Mouse (Mus musculus) cortical plate, adult 2 months (tissue): ENCODE results near the gene Mertk. TPM values are rescaled to one million over a fixed set of nuclear protein-coding genes. Genes with fewer than 3 reads are reported as not detected.

ENCODE experiments used
- H3K27ac ChIP-seq: fragments of 200-500 bp; 2 replicates; pipeline ENCODE4 v1.5.1; 2012; ENCODE audit warnings: low read length, control low read depth, inconsistent platforms; ENCODE audit not compliant: insufficient read depth
- H3K4me1 ChIP-seq: fragments of 200-500 bp; 2 replicates; pipeline ENCODE4 v1.6.1; 2011; ENCODE audit warnings: low read length; ENCODE audit not compliant: control insufficient read depth, insufficient read depth
- H3K4me3 ChIP-seq: fragments of 200-500 bp; 2 replicates; pipeline ENCODE4 v1.5.1; 2011; ENCODE audit warnings: mild to moderate bottlenecking, low read length, control low read depth; ENCODE audit not compliant: insufficient read depth
- CTCF ChIP-seq: fragments of 200-500 bp; IDR thresholded peaks from 2 replicates; pipeline ENCODE4 v1.5.1; 2011; ENCODE audit warnings: mild to moderate bottlenecking, control low read depth, low read length; ENCODE audit not compliant: insufficient read depth; ENCODE audit errors: extremely low read depth
- POLR2A ChIP-seq: fragments of 200-500 bp; IDR thresholded peaks from 2 replicates; pipeline ENCODE4 v1.6.1; 2011; ENCODE audit warnings: mild to moderate bottlenecking, low read length, control low read depth; ENCODE audit not compliant: insufficient read depth; ENCODE audit errors: extremely low read depth
- polyA plus RNA-seq: library from polyadenylated mRNA; depleted of rRNA; stranded (reverse); fragments of >200 nt; gene quantifications from 2 replicates; pipeline ENCODE4 v1.2.3, GENCODE M21; 2012

Gene Mertk
- polyA plus RNA-seq, 1 experiment = 17.9 TPM

DNA sequence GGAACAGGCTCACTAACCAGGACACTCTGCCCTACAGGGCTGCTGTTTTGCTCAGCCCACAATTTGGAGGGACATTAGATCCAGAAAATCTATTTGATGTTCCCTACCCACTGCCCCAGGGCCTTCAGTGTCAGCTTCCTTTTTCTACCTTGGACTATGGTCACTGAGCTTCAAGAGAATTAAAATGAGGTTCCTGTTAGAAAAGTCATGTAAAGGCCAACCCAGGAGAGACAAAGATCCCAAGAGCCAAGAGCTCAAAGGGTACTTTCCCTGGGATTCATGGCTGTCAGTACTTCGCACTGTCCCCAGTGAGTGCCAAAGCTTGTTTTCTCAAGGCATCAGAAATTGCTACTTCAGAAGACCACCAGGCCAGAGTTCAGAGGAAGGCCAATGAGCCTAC lies 17.2 kb downstream of the Mertk start:
- no peak overlapping the region for H3K4me3 ChIP-seq
- no peaks in the 10 kb centered on the region for H3K4me1 ChIP-seq
- no peak overlapping the region for H3K27ac ChIP-seq
- TF ChIP-seq CTCF (no peak), POLR2A (no peak)

DNA sequence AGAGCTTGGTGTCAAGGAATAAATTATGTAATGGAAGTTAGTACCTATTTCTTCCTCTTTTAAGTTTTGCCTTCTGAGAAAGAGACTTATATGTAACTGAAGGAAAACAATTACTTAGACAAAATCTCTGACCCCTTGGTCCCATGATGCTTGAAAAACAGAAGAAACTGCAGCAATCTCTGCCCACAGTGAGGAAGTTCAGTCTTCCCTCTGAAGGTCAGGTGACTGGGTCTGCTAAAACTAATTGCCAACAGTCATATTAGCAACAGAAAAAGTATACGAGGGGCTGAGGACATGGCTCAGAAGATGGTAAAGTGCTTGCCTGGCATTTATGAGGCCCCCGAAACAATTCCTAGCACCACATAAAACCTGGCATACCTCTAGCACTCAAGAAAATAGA lies 20.6 kb downstream of the Mertk start:
- Histone ChIP-seq H3K4me3 (no peak overlapping the region), H3K4me1 (no peaks in the 10 kb centered on the region), H3K27ac (no peak overlapping the region)
- TF ChIP-seq POLR2A (no peak), CTCF (no peak)

GRCm38 (mm10) chr2:128722106-128722710 lies 23.5 kb downstream of the Mertk start:
- no peak overlapping the region for H3K4me3 ChIP-seq
- H3K4me1 ChIP-seq = no peaks in the 10 kb centered on the region
- no peak overlapping the region for H3K27ac ChIP-seq
- no peak for TF ChIP-seq POLR2A
- no peak for TF ChIP-seq CTCF

DNA sequence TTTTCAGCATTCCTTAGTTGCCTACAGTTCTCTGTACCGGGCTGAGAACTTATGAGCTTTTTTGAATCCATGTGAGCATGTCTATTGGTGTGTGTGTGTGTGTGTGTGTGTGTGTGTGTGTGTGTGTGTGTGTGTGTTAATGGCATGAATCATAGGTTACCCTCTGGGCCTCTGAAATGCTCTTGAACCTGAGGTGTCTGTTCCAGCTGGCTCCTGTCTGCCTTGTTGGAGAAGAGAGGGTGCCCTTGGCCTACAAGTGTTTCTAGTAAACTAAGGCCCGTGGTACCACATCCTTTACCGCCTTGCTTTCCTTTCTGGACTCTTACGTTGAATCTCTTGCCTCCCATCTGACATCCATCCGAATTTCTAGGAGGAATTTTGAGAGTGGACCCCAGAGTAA lies 27.3 kb downstream of the Mertk start:
- H3K4me1 ChIP-seq = peaks cover 1% of the 10 kb centered on the region; the same call in 1 of the 2 replicates
- TF ChIP-seq CTCF (no peak), POLR2A (no peak)
- no peak overlapping the region for H3K27ac ChIP-seq
- no peak overlapping the region for H3K4me3 ChIP-seq

- Histone ChIP-seq H3K4me1 (peaks cover 1% of the 10 kb centered on the region; the same call in 1 of the 2 replicates), H3K27ac (no peak overlapping the region), H3K4me3 (no peak overlapping the region)
- no peak for TF ChIP-seq CTCF
- no peak for TF ChIP-seq POLR2A
Measured at GRCm38 (mm10) chr2:128726626-128727025, 27.9 kb downstream of the Mertk start.

DNA sequence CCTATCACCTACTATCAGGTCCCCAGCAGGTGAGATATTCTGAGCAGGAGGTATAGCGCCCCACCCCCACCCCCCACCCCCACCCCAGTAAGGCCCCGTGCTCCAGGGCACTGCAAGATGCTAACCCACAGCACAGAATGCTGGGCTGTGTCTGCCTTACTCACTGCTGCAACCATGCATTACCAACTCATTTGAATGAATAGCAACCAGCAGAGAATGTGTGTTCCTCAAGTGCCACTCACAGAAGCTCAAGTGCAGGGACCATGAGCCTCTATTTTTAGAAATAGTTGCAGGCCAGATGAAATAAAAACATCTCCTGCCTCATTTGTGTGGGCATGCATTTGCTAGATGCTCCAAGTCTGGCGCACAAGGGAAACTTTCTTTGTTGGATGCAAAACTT lies 28.8 kb downstream of the Mertk start:
- TF ChIP-seq CTCF (no peak), POLR2A (no peak)
- peaks cover 1% of the 10 kb centered on the region; the same call in 1 of the 2 replicates for H3K4me1 ChIP-seq
- H3K4me3 ChIP-seq = no peak overlapping the region
- no peak overlapping the region for H3K27ac ChIP-seq

DNA sequence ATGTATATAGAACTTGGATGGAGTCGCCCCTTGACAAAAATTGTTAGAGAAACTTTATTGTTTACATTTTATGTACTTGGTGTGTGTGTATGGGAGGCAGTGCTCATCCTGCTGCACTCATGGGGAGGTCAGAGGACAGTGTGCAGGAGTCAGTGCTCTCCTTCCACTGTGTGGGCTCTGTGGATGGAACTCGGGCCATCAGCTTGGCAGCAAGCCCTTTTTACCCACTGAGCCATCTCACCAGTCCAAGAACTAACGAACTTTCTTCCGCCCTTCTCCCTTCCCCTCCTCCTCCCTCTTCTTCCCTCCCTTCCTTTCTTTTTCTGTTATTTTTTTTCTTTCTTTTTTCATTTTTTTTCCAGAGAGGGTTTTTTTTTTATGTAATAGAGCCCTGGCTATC lies 29.3 kb downstream of the Mertk start:
- Histone ChIP-seq H3K4me3 (no peak overlapping the region), H3K4me1 (peaks cover 1% of the 10 kb centered on the region; the same call in 1 of the 2 replicates), H3K27ac (no peak overlapping the region)
- no peak for TF ChIP-seq CTCF

DNA sequence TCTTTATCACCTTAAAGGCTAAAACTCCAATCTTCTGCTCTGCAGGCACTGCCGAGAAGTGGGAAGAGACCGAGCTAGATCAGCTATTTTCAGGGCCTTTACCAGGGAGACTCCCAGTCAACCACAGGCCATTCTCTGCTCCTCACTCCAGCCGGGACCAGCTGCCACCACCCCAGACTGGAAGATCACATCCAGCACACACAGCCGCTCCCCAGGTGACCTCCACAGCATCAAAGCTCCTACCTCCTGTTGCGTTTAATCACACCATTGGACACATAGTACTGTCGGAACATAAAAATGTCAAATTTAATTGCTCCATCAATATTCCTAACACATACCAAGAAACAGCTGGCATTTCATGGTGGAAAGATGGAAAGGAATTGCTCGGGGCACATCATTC lies 30.4 kb downstream of the Mertk start:
- no peak for TF ChIP-seq CTCF
- no peak for TF ChIP-seq POLR2A
- Histone ChIP-seq H3K4me1 (peaks cover 1% of the 10 kb centered on the region; the same call in 1 of the 2 replicates), H3K4me3 (no peak overlapping the region), H3K27ac (no peak overlapping the region)

GRCm38 (mm10) chr2:128731514-128731913 lies 32.8 kb downstream of the Mertk start:
- no peak overlapping the region for H3K27ac ChIP-seq
- no peak overlapping the region for H3K4me3 ChIP-seq
- H3K4me1 ChIP-seq = peaks cover 1% of the 10 kb centered on the region; the same call in 1 of the 2 replicates
- TF ChIP-seq POLR2A (no peak), CTCF (no peak)

DNA sequence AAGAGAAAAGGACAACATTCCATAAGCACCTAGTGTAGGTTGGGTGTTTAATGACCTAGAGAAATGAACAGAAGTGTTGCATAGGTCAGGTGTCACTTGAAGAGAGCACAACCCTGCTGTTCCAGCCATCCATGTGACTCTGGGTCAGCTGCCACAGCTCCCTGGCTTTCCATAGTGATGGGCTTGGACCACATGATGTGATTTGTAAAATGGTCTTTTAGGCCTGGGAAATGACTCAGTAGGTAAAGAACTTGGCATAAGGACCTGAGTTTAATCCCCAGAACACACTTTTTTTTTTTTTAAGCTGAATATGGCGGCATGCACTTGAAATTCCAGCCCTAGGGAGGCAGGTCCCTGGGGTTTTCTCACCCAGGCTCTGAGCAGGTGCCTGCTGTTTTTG lies 33.2 kb downstream of the Mertk start:
- H3K27ac ChIP-seq = no peak overlapping the region
- peaks cover 1% of the 10 kb centered on the region; the same call in 1 of the 2 replicates for H3K4me1 ChIP-seq
- TF ChIP-seq POLR2A (no peak), CTCF (no peak)
- H3K4me3 ChIP-seq = no peak overlapping the region
